Mouse (Mus musculus) frontal cortex, postnatal 14 days (tissue): ENCODE results near the gene Spopl.
"Not testable (repeated sequence)": the region's sequence is repeated elsewhere in the genome, so short reads cannot be mapped to it uniquely, and the experiment has no call there.

Experiments used
- DNase-seq, 2 experiments: peaks; one replicate each; pipeline ENCODE4 v3.0.0; 2022; ENCODE audit warnings: low spot score in 2 of 2

Gene Spopl

DNA sequence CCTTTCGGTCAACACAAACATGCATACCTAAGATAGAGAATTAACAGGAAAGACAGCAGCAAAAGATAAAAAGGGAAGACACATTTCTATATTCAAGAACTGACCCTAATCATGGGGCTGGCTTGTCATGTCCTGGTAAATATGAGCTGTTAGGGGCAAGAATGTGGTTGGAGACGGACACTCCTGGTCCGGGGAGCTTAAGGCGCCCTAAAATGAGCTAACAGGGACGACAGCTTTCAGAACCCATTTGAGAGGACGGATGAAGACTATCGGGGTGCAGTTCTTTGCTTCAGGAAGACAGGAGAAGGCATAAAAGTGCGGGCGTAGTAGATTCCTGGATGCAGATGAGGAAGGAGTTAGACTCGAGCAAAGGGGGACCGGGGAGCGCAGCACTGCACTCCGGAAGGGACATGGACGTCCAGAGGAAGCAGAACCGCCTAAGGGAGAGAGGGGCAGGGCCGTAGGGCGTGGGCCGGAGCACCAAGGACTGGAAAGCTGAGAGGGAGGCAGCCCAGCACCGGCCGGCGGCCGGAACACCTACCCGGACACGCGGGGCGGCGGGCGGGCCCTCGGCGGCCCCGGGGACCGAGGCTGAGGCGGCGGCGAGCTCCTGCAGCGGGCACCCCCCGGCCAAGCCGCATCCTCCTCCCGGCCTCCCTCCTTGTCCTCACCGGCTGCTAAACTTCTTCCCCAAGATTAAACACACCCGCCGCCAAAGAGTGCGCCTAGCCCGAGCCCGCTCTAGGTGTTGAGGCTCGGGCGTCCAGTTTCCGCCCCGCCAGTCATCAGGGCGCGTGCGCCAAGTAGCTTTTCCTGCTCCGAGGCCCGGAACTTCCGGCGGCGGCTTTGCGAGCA lies at the start of gene Spopl:
TSS of gene Spopl (minus strand) at position 805 of the 855 bp plus-strand sequence.
- peak; percentile 73 to 76 for DNase-seq

DNA sequence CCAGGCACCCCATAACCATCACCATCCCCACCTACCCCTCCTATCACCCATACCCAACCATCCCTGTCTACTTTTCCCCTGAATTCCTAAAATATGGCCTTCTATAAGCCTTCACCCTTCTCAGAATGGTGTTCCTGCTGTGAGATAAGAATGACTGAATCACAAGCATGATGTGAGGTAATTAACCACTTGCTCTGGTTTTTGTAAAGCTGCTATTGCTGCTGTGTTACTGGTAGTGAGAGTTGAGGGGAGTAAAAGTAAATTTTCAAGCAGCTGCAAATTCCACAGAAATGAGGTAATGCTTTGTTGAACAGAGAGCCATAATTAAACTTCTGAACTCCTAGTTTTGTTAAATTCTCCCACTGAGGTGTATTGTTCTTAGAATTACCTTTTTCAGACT lies 48.2 kb upstream of the Spopl start:
- no peak for DNase-seq

DNA sequence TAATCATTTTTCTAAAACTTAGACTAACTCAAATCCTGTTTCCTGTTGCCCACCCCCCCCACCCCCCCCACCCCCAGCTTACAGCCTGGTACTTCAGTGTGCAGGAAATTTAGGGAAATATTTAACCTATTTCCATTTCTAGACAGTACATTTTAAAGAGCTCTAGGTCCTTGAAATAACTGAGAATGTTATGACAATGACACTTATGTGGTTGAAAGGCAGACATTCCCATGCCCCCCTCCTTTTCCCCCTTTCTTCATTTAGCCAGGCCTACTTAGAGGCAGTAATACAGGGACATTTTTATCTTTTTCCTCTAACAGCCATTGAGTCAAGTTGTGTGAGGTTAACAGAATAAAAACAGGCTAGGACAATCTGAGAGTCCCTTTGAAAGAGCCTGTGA lies 46.1 kb upstream of the Spopl start:
- DNase-seq = no peak

DNA sequence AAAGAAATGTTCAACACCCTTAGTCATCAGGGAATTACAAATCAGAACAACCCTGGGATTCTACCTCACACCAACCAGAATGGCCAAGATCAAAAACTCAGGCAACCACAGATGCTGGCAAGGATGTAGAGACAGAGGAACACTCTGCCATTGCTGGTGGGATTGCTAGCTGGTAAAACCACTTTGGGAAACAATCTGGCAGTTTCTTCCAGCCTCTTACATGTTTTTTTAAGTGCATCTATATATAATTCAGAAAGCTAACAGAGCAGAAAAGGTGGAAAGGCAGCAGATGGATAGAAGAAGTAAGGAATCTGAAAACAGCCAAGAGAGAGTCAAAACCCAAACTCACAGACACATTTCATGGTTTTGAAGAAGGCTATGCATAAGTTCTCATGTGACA lies 33.5 kb upstream of the Spopl start:
- no peak for DNase-seq

DNA sequence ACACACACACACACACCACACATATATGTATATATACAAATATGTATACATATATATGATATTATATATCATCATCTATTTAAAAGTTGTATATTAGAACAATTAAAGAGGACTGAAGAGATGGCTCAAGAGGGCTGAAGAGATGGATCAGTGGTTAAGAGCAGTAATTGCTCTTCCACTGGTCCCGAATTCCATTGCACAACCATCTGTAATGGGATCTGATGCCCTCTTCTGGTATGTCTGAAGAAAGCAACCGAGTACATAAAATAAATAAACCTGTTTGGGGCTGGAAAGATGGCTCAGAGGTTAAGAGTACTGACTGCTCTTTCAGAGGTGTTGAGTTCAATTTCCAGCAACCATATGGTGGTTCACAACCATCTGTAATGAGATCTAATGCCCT lies 16.9 kb upstream of the Spopl start:
- no peak for DNase-seq

DNA sequence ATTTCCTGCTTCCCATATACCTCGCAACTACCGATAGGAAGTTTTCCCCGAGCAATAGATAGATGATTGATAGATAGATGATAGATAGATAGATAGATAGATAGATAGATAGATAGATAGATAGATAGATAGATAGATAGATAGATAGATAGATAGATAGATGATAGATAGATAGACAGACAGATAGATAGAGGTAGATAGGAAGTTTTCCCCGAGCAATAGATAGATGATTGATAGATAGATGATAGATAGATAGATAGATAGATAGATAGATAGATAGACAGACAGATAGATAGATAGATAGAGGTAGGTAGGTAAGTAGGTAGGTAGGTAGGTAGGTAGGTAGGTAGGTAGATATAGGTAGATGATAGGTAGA lies 239 bp upstream of the Spopl start:
- not testable (repeated sequence) for DNase-seq

DNA sequence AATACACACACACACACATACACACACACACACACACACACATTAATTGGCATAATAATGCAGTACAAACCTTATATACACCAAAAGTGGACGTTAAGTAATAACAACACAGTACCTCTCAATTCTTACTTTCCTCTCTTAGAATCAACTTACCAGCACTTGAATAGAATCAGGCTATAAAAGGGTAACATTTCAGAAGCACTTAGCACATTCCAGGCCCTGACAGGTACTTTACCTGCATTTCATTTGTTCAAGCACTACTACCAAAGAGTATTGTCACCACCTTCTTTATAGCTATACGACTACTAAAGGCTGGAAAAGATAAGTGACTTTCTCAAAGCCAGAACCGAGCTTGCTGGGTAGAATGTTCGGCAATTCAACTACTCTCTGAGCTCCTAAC lies 1.3 kb downstream of the Spopl start:
- no peak for DNase-seq

DNA sequence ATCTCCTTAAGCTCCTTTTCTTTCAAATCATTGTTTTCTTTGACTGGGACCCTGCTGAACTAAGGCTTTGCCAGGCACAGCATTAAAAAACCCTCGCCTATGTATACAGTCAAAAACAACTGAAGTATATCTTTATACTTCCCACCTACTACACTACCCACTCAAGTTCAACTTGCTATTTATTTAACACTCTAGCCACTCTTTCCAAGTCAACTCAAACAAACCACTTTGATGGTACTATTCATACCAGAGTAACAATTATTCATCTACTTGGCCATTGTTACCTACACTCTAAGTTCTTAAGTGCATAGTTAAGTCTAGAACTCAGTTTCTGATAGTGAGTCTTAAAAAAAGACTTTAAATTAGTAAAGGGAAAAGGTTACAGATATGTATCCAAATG lies 3.1 kb downstream of the Spopl start:
- DNase-seq = no peak

DNA sequence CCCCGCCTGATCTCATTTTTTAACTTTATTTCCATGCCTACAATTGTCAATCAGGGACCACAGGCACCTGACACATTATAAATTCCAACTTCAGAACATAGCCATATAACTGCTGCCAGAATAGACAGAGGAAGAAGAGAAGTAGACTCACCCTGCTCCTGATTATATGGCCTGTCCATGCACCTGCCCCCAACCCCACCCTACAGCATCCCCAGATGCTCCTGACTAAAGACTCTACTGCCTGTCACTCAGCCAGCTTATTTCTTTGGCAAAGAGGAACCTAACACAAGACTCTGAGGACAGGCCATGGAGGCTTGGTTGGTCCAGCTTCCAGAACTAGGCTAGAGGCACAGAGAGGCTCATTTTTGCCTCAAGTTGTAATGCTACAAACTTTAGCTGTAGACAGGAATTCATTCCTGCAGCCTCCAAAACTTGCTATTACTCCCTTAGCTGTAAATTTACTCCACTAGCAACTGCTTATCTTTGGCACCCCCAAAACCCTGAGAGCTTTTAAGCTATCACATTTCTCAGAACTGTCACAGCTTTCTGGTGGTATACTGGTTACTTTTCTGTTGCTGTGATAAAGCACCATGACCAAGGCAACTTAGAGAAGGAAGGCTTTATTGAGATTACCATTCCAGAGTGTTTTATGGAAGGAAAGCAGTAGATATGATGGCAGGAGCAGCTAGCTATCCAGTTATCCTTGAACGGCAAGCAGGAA lies 6.7 kb downstream of the Spopl start:
- no peak for DNase-seq

DNA sequence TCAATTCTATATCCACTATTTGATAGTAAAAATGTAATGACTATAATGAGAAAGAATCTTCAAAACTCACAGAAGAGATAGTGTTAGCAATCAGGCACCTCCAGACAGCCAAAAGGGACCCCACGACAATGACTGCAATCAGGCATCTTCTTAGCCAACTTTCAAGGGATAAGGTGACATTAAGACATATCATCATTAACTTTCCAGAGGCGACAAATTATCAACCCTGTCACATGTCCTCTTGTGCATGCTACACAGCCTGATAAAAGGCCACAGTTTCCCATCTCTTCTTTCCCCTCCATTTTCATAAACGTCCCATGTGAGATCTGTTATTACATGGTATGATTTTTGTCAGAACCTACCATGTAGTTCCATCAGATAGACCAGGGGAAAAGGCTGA lies 9.0 kb downstream of the Spopl start:
- no peak for DNase-seq

DNA sequence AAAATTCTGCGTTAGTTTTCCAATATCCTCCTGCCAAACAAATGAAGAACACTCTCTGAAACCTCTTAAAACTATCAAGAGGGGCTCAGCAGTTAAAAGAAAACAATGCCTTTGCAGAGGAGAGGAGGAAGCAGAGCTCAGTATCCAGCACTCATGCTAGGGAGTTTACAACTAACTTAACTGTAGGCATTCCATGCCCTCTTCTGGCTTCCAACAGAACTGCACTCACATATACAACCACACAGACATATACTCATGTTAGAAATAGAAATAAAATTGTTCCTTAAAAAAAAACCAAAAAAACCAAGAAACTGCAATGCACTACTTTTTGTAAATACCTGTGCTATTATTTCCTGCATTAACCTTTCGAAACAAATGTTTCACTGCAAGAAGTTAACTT lies 12.7 kb downstream of the Spopl start:
- no peak for DNase-seq

DNA sequence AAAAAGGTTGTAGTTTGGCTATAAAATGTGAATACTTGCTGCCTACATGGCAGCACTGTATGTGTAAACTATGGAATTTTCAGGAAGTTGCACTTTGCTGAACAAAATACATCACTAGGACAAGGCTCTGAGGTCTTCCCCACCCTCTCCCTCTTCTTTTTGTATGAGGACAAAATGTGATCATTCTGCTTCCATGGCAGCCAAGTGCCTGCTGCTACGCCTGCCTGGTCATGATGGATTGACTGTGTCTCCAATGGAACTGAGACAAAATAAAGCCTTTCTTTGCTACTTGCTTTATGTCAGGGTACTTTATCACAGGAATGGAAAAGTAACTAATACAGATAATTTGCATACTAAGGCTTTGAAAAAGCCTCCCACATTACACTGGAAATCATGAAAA lies 20.7 kb downstream of the Spopl start:
- DNase-seq = no peak

DNA sequence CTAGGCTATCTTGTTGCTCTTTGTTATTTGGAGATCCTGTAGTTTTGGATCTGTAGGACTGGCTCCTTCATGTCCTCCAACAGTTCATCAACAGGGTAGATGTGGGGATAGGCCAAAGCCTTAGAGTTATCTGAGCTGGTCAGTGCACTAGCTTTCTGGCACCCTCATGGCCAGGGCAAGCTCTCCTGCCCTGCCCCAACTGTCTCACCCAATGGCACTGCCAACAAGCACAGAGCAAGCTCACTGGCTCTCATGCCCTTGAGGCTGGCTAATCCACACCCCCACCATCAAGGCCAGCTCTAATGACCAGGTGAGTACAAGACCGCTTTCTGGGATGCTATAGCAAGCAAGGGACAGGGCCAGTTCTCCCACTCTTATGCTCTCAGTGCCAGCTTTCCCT lies 24.7 kb downstream of the Spopl start:
- no peak for DNase-seq

DNA sequence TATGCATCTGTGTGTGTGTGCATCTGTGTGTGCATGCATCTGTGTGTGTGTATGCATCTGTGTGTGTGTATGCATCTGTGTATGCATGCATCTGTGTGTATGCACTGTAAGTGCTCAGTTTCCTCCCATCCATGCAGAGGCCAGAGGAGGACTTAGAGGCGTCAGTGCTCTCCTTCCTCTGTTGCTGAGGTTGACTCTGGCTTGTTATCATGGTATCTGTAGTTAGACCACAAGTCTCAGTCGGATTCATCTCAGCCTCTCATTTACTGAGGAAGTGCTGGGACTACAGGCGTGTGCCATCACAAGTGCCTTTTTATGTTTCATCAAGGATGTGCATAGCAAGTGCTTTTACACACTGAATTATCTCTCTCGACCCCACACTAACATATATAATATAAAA lies 31.9 kb downstream of the Spopl start:
- DNase-seq = no peak

DNA sequence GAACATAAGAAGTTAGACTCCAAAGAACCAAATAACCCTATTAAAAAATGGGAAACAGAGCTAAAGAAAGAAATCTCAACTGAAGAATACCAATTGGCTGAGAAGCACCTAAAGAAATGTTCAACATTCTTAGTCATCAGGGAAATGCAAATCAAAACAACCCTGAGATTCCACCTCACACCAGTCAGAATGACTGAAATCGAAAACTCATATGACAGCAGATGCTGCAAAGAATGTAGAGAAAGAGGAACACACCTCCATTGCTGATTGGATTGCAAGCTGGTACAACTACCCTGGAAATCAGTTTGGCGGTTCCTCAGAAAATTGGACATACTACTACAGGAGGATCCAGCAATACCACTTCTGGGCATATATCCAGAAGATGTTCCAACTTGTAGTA lies 44.2 kb downstream of the Spopl start:
- not testable (repeated sequence) for DNase-seq

DNA sequence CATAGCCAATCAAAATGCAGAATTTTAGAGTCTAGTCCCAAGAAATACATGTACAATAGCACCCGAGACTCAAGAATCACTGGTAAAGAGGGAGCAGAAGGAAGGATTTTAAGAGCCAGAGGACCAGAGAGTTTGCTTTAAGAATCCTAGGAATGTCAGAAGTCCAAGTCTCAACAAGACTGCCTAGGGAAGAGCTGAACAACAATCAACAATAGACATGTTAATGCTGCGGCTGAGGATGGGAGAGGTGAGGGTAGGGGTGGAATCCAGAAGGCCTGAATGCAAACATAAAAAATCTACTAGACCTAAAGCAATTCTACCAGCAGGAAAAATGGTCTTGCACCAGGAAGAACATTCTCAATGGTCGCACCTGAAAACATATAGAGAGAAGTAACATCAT lies 66.8 kb downstream of the Spopl start:
- no peak for DNase-seq

DNA sequence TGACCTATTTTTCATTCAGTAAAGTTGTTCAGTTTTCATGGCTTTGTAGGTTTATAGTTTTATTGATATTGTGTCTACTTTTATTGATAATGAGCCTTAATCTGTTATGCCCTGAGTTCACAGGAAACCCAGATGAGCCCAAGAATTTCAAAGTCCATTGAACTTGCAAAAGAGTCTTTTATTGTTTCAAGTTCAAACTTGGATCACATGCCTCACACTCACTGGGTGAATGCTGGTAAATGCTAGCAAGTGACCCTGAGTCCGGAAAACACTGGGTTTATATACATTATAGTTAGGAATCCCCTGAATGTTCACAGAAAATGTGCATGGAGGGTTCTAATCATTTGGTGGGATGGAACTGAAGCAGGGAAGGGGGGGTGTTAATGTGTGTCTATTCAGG lies 90.2 kb downstream of the Spopl start:
- DNase-seq = no peak

DNA sequence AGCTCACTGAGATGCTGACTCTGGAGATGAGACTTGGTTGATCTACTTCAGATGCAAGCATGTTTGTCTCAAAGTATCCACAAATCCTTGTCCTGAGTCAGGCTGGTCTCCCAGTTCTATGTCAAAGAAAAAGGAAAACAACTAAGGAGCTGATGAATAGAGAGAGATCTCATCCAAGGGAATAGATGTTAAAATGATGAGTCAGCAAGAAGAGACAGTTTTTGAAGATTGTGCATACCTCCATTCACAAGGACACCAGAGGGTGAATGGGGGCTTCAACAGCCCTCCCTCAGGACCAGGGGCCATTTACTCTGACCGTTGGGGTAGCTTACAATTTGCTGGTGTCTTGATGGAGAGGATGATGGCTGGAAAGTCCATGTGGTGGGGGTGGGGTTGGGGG lies 104.4 kb downstream of the Spopl start:
- no peak for DNase-seq

DNA sequence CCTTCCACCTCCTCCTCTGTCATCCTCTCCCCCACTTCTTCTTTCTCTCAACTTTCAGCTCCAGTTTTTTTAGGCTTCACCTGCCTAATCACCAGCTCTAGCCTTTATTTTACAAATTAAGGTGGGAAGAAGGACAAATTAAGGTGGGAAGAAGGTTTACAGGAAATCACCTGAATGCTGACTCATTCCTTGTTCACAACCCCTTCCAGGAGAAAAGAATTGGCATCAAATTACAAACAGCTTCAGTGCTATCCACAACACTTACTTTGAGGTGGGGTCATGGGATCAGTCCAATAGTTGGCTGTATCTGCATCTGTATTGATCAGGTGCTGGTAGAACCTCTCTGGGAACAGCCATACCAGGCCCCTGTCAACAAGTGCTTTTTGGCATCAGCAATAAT lies 114.5 kb downstream of the Spopl start:
- no peak for DNase-seq
